Mouse (Mus musculus) testis, adult 2 months (tissue): ENCODE results near the gene Rnf126. TPM values are rescaled to one million over a fixed set of nuclear protein-coding genes. Genes with fewer than 3 reads are reported as not detected.
A peak's percentile ranks its signal among the peaks of the same experiment; 100 is the strongest.

Experiments
- H3K27ac ChIP-seq: fragments of 200-500 bp; 2 replicates; pipeline ENCODE4 v1.5.1; 2012; ENCODE audit warnings: low read depth, low read length; ENCODE audit not compliant: control insufficient read depth, insufficient read depth
- H3K27me3 ChIP-seq: fragments of 200-500 bp; 2 replicates; pipeline ENCODE4 v1.6.1; 2012; ENCODE audit warnings: mild to moderate bottlenecking, low read length, moderate library complexity; ENCODE audit not compliant: control insufficient read depth, insufficient read depth
- H3K36me3 ChIP-seq: fragments of 200-500 bp; 2 replicates; pipeline ENCODE4 v1.6.1; 2012; ENCODE audit warnings: mild to moderate bottlenecking, low read length; ENCODE audit not compliant: control insufficient read depth, insufficient read depth
- H3K4me1 ChIP-seq: fragments of 200-500 bp; 2 replicates; pipeline ENCODE4 v1.6.1; 2012; ENCODE audit warnings: low read length; ENCODE audit not compliant: control insufficient read depth, insufficient read depth
- H3K4me3 ChIP-seq: fragments of 200-500 bp; 2 replicates; pipeline ENCODE4 v1.5.1; 2012; ENCODE audit warnings: low read depth, mild to moderate bottlenecking, low read length, moderate library complexity, mixed read lengths; ENCODE audit not compliant: control insufficient read depth
- CTCF ChIP-seq: fragments of 200-500 bp; IDR thresholded peaks from 2 replicates; pipeline ENCODE4 v1.5.1; 2012; ENCODE audit warnings: low read depth, mild to moderate bottlenecking, inconsistent platforms, low read length, moderate library complexity; ENCODE audit not compliant: control insufficient read depth, insufficient read depth, insufficient replicate concordance
- POLR2A ChIP-seq: fragments of 200-500 bp; IDR thresholded peaks from 2 replicates; pipeline ENCODE4 v1.6.1; 2012; ENCODE audit warnings: low read depth, mild to moderate bottlenecking, inconsistent platforms, low read length, moderate library complexity; ENCODE audit not compliant: control insufficient read depth
- polyA plus RNA-seq: library from polyadenylated mRNA; depleted of rRNA; stranded (reverse); fragments of >200 nt; gene quantifications from 2 replicates; pipeline ENCODE4 v1.2.3, GENCODE M21; 2012

Rnf126 gene
- polyA plus RNA-seq, 1 experiment = 989 TPM

DNA sequence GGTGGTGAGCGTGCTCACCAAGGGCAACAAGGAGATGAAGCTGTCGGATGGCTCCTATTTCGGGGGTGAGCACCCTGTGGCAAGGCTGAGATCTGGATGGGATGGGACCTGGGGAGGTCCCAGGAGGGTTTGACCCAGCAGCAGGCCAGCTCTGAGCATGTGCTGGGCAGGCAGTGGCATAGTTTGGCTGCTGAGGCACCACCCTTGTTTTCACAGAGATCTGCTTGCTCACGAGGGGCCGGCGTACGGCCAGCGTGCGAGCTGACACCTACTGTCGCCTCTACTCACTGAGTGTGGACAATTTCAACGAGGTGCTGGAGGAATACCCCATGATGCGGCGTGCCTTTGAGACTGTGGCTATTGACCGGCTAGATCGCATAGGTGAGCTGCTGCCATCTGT is 32.9 kb downstream of the Rnf126 start:
- peaks cover 23% of the 10 kb centered on the region for H3K4me1 ChIP-seq
- TF ChIP-seq CTCF (no peak), POLR2A (no peak)
- no peak overlapping the region for H3K27ac ChIP-seq
- no peaks in the 10 kb centered on the region for H3K36me3 ChIP-seq
- no peak overlapping the region for H3K4me3 ChIP-seq
- H3K27me3 ChIP-seq = no peaks in the 10 kb centered on the region

GRCm38 (mm10) chr10:79732500-79732899 is 34.3 kb downstream of the Rnf126 start:
- peak; percentile 40; the same call in 1 of the 2 replicates for TF ChIP-seq CTCF
- no peak for TF ChIP-seq POLR2A
- no peaks in the 10 kb centered on the region for H3K27me3 ChIP-seq
- H3K4me3 ChIP-seq = no peak overlapping the region
- H3K4me1 ChIP-seq = peaks cover 17% of the 10 kb centered on the region
- H3K27ac ChIP-seq = no peak overlapping the region
- H3K36me3 ChIP-seq = no peaks in the 10 kb centered on the region

DNA sequence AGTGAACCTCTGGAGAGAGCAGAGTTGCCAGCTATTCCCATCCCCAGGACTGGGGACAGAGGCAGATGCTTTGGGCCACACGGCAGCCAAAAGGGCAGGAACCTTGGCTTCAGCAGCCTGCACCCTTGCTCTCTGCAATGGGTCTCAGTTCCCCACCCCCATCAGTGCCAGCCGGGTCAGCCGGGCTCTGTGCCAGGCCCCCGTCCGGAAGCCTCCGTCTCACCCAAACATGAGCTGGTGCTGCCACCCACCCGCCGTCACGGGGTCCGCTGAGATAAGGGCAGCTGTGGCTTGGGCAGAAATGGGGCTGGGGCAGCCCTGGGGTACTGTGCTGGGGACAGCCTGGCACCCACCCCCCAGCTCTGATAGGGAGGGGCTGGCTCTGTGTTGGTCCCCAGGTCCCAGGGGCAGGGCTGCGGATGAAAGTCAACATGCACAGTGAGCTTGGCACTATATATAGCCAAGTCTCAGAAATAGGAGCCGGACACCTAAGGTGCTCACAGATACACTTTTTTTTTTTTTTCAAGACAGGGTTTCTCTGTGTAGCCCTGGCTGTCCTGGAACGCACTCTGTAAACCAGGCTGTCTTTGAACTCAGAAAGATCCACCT is 37.3 kb downstream of the Rnf126 start:
- Histone ChIP-seq H3K4me3 (no peak overlapping the region), H3K27ac (no peak overlapping the region), H3K27me3 (no peaks in the 10 kb centered on the region), H3K4me1 (no peaks in the 10 kb centered on the region; the same call in 1 of the 2 replicates), H3K36me3 (no peaks in the 10 kb centered on the region)
- no peak for TF ChIP-seq POLR2A
- no peak for TF ChIP-seq CTCF

GRCm38 (mm10) chr10:79728323-79729249 is 38.2 kb downstream of the Rnf126 start:
- no peak overlapping the region for H3K4me3 ChIP-seq
- TF ChIP-seq POLR2A (0 out of 2 replicates have a peak, but pooled peaks have one; percentile 17), CTCF (no peak)
- no peak overlapping the region for H3K27ac ChIP-seq
- H3K36me3 ChIP-seq = no peaks in the 10 kb centered on the region
- H3K27me3 ChIP-seq = no peaks in the 10 kb centered on the region
- H3K4me1 ChIP-seq = no peaks in the 10 kb centered on the region

- no peak overlapping the region for H3K4me3 ChIP-seq
- no peaks in the 10 kb centered on the region for H3K27me3 ChIP-seq
- H3K4me1 ChIP-seq = no peaks in the 10 kb centered on the region
- H3K36me3 ChIP-seq = no peaks in the 10 kb centered on the region
- peak; percentile 54; the same call in 1 of the 2 replicates for TF ChIP-seq CTCF
- no peak for TF ChIP-seq POLR2A
- H3K27ac ChIP-seq = no peak overlapping the region
These were observed 40.7 kb downstream of the Rnf126 start for GRCm38 (mm10) chr10:79726090-79726489.

- no peaks in the 10 kb centered on the region for H3K4me1 ChIP-seq
- TF ChIP-seq POLR2A (no peak), CTCF (no peak)
These were observed 43.1 kb downstream of the Rnf126 start for GRCm38 (mm10) chr10:79723692-79724091.

GRCm38 (mm10) chr10:79723047-79723446 is 43.7 kb downstream of the Rnf126 start:
- Histone ChIP-seq H3K4me3 (no peak overlapping the region), H3K27ac (no peak overlapping the region), H3K27me3 (no peaks in the 10 kb centered on the region), H3K36me3 (no peaks in the 10 kb centered on the region), H3K4me1 (no peaks in the 10 kb centered on the region; the same call in 1 of the 2 replicates)
- TF ChIP-seq CTCF = no peak
- no peak for TF ChIP-seq POLR2A

More at GRCm38 (mm10) chr10:79723692-79724091, 43.1 kb downstream of the Rnf126 start:
- Histone ChIP-seq H3K27me3 (no peaks in the 10 kb centered on the region), H3K36me3 (no peaks in the 10 kb centered on the region), H3K27ac (no peak overlapping the region), H3K4me3 (no peak overlapping the region)
